Mouse (Mus musculus) E14TG2a.4 (cell line): ENCODE results near the gene Tigd3.
A peak's percentile ranks its signal among the peaks of the same experiment; 100 is the strongest.

ENCODE experiments used
- H3K27me3 ChIP-seq: 2 replicates; pipeline ENCODE4 v1.6.1; 2014; ENCODE audit warnings: low read length, control low read depth; ENCODE audit not compliant: insufficient read depth
- H3K36me3 ChIP-seq: 2 replicates; pipeline ENCODE4 v1.6.1; 2014; ENCODE audit warnings: low read length, control low read depth; ENCODE audit not compliant: insufficient read depth
- H3K4me1 ChIP-seq: replicated peaks from 2 replicates; pipeline ENCODE4 v1.6.1; 2014; ENCODE audit warnings: low read depth, low read length, control low read depth
- H3K4me3 ChIP-seq: replicated peaks from 2 replicates; pipeline ENCODE4 v1.5.1; 2014; ENCODE audit warnings: mild to moderate bottlenecking, low read length
- H3K9me3 ChIP-seq: 2 replicates; pipeline ENCODE4 v1.6.1; 2014; ENCODE audit warnings: low read length, control low read depth
- CTCF ChIP-seq: conservative IDR thresholded peaks from 2 replicates; pipeline ENCODE4 v1.5.1; 2014; ENCODE audit warnings: low read length
- NANOG ChIP-seq: IDR thresholded peaks from 2 replicates; pipeline ENCODE4 v1.6.1; 2014; ENCODE audit warnings: borderline replicate concordance, low read length, mixed read lengths
- POU5F1 ChIP-seq: IDR thresholded peaks from 2 replicates; pipeline ENCODE4 v1.6.1; 2014; ENCODE audit warnings: low read length, borderline replicate concordance

Gene Tigd3

DNA sequence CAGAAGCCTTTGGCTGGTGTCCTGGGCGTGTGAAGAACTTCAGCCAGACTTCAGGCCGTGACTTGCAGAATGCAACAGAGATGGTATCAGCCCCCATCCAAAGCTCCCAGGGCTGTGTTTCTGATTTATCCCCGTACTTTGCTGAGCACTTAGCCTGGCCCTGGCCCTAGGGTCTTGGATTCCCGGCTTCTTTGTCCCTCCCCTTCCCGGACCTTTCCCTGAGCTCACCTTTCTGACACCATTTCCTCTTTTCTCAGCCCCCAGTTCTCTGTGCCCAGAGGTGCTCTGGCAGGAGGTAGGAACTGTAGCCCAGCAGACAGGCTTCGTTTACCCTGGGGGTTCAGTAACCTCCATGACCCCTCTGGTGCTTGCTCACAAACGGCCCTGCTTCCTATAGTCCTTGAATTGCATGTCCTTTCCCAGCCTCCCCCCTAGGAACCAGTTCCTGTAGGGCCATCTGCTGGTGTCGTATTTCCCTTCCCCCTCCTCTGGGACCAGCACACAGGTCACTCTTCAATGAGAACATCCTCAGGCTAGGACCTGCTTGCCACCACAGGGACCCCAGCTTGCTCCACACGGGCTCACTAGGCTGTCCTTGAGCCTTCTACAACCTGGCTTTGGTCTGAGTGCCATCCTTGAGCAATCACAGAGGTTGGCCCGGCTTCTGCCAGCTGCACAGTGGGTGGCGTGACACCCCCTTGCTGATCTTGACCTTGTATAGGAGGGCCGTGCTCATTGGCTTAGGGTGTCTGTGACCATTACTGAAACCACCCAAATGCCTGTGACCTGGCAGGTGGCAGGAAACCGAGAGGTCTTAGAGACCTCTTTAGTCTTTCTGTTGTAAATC lies 44.9 kb downstream of the Tigd3 start:
- TF ChIP-seq NANOG (peak; percentile 74), CTCF (no peak)
- no peaks in the 10 kb centered on the region for H3K9me3 ChIP-seq

DNA sequence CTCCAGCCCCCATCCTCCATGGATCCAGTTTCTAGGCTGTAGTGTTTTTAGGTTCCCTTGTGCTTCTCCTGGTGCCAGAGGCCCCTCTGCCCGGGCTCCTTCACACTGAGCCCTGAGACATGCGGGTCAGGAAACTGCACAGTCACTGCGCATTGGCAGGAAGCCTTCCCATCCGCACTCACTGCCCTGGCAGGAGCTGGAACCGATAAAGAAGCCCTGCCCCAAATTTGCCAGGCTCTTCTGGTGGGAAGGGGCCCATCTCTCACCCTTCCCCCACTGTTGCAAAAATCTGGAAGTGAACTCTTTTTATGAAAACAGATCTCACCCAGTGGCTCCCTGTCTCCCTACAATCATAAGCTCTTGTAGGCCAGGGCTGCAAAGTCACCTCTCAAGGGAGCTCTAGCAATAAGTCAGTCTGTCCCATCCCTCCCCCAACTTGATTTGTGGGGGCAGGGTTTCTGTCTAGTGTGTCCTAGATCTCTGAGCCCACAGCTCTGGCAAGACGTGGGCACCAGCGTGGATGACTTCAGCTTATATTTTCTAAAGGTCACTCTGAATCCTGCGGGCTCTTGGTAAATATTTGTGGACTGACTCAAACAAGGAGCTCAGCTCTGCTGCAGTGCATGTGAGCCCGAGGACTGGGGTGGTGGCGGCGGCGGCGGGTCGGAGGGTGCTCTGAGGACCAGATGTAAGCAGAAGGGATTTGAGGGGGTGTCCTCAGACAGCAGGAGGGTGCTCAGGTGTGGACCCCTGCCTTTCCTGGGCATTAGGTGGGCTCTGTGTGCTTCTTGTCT lies 45.7 kb downstream of the Tigd3 start:
- TF ChIP-seq POU5F1 (no peak), CTCF (no peak), NANOG (no peak)
- H3K27me3 ChIP-seq, result no peaks in the 10 kb centered on the region
- no peaks in the 10 kb centered on the region for H3K9me3 ChIP-seq
- H3K4me1 ChIP-seq, result peaks cover 88% of the 10 kb centered on the region
- peak overlapping the region; percentile 66 for H3K4me3 ChIP-seq
- peaks cover 32% of the 10 kb centered on the region for H3K36me3 ChIP-seq

More for the DNA sequence above, 44.9 kb downstream of the Tigd3 start:
- peaks cover 83% of the 10 kb centered on the region for H3K4me1 ChIP-seq
- H3K4me3 ChIP-seq, result peak overlapping the region; percentile 66
- no peaks in the 10 kb centered on the region for H3K27me3 ChIP-seq
- peaks cover 32% of the 10 kb centered on the region for H3K36me3 ChIP-seq

- TF ChIP-seq NANOG (peak; percentile 8; the same call in 1 of the 2 replicates), POU5F1 (no peak), CTCF (no peak)
- Histone ChIP-seq H3K4me3 (peak overlapping the region; percentile 66), H3K36me3 (peaks cover 23% of the 10 kb centered on the region), H3K27me3 (no peaks in the 10 kb centered on the region), H3K9me3 (no peaks in the 10 kb centered on the region), H3K4me1 (peaks cover 89% of the 10 kb centered on the region)
Observed at GRCm38 (mm10) chr19:5847306-5847796, 46.6 kb downstream of the Tigd3 start.

DNA sequence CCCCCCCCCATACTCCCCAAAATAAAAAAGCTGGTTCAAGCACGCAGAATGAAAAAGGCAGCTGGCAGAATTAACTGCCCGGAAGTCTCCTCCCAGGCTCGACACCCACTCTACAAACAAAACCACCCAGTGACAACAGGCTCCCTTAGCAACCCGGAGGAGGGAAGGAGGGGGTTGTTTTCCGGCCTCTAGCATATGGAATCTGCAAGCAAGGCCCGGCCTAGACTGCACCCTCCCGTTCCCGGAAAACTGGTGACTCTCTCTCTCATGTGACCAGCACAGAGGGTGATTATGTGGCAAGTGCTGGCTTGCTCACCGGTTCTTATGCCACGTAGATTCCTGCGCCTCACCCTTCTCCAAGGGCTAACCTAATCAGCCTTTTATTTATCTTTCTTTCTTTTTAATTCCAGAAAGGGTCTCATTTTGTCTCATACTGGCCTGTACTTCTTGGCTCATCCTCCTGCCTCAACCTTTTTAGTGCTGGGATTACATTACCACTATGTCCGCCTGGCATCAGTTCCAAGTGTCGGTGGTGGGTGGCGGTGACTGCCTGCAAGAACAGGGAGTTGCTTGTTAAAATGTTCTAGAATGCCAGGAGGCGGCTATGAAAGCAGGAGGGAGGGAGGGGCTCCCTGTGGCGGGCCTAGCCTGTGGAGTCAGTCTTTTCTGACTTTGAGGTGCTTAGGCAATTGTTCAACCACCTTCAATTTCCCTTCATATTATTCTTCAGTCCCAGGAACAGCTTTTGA lies 47.2 kb downstream of the Tigd3 start:
- H3K4me3 ChIP-seq, result peak overlapping the region; percentile 66
- H3K4me1 ChIP-seq, result peaks cover 89% of the 10 kb centered on the region
- TF ChIP-seq POU5F1 (no peak), CTCF (no peak), NANOG (no peak)
- no peaks in the 10 kb centered on the region for H3K9me3 ChIP-seq
- H3K27me3 ChIP-seq, result no peaks in the 10 kb centered on the region
- peaks cover 20% of the 10 kb centered on the region for H3K36me3 ChIP-seq

DNA sequence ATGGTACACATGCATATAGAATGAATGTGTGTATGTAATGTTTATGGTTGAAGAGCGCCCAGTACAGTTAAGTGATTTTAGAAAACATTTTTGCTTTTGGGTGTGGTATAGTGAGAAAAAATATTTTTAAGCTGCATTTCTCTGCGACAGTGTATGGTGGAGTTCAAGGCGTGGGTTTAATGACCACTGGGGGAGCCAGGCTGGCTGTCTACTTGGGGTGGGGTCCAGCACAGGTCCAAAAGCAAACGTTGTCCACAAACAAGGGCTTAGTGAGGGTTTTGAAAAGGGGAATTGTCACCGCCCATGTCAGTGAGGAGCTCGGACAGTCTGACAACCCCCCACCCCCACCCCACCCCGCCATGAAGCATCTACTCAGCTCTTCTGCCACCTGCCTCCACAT lies 47.8 kb downstream of the Tigd3 start:
- H3K4me3 ChIP-seq, result peak overlapping the region; percentile 66
- TF ChIP-seq NANOG, result no peak
- H3K4me1 ChIP-seq, result peaks cover 89% of the 10 kb centered on the region
- peaks cover 15% of the 10 kb centered on the region for H3K36me3 ChIP-seq
- no peaks in the 10 kb centered on the region for H3K27me3 ChIP-seq
- H3K9me3 ChIP-seq, result no peaks in the 10 kb centered on the region

DNA sequence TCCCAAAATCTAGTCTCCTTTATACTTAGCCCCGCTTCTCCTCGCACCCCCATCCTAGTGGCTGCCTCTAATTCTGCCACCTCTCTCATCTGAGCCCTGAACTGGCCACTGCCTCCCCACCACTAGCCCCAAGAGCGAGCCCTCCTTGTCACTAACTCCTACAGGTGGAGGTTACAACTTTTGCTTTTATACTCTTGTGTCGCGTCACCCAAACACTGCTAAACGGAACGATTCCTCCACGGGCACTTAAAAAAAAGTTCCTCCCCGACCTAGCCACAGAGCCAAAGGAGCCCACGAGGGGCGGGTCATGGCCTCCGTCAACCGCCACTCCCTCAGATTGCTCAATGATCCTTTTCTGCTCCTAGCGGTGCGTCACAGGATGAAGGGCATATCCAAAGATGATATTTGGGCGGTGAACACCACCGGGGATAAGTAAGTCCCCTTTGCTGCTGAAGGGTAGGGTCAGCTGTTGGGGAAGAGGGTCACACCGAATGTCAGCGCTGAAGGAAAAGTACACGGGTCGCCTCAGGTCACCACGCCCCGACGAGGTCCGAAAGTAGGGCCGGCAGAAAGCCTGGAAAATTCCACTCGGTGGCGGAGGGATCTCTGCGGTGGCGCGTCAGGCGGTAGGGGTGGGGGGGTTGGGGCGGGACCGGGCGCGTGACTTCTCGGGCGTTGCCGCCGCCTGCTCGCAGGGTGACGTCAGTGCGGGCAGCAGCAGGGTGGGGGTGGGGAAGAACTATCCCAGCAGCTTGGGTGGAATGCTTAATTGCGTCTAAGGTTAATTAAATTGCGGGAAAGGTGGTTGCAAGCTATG lies 48.4 kb downstream of the Tigd3 start:
- H3K9me3 ChIP-seq, result no peaks in the 10 kb centered on the region
- H3K4me3 ChIP-seq, result peak overlapping the region; percentile 87
- no peaks in the 10 kb centered on the region for H3K27me3 ChIP-seq
- no peak for TF ChIP-seq NANOG
- no peak for TF ChIP-seq CTCF
- TF ChIP-seq POU5F1, result no peak
- peaks cover 9% of the 10 kb centered on the region; the same call in 1 of the 2 replicates for H3K36me3 ChIP-seq
- peaks cover 89% of the 10 kb centered on the region for H3K4me1 ChIP-seq

GRCm38 (mm10) chr19:5844831-5845318 lies 49.1 kb downstream of the Tigd3 start:
- Histone ChIP-seq H3K27me3 (no peaks in the 10 kb centered on the region), H3K4me1 (peaks cover 89% of the 10 kb centered on the region)
- no peak for TF ChIP-seq CTCF

More at GRCm38 (mm10) chr19:5844831-5845318, 49.1 kb downstream of the Tigd3 start:
- H3K4me3 ChIP-seq, result peak overlapping the region; percentile 87
- H3K9me3 ChIP-seq, result no peaks in the 10 kb centered on the region
- H3K36me3 ChIP-seq, result peaks cover 12% of the 10 kb centered on the region; the same call in 1 of the 2 replicates
